Mouse (Mus musculus) MEL (cell line): ENCODE measurements around the gene Tubg2.

Experiments
- BHLHE40 ChIP-seq: IDR thresholded peaks from 2 replicates; pipeline ENCODE4 v1.6.1; 2012; ENCODE audit warnings: low read depth, mild to moderate bottlenecking, inconsistent platforms, low read length, improper control_type of control experiment, borderline replicate concordance
- CHD1 ChIP-seq: IDR thresholded peaks from 2 replicates; pipeline ENCODE4 v1.6.1; 2012; ENCODE audit warnings: low read depth, mild to moderate bottlenecking, inconsistent platforms, low read length, improper control_type of control experiment
- CTCF ChIP-seq, 3 experiments: IDR thresholded peaks in 2 of 3; conservative IDR thresholded peaks in 1 of 3; 2 replicates each; pipeline ENCODE4 v1.5.1; 2011 to 2012; ENCODE audit warnings: low read length in 3 of 3, low read depth in 2 of 3, mild to moderate bottlenecking in 2 of 3, improper control_type of control experiment in 1 of 3, inconsistent platforms in 1 of 3, mixed read lengths in 1 of 3, moderate library complexity in 1 of 3; ENCODE audit not compliant: control insufficient read depth in 1 of 3, insufficient read depth in 1 of 3, poor library complexity in 1 of 3, severe bottlenecking in 1 of 3
- ETS1 ChIP-seq: IDR thresholded peaks from 2 replicates; pipeline ENCODE4 v1.6.1; 2012; ENCODE audit warnings: low read depth, mild to moderate bottlenecking, inconsistent platforms, low read length, improper control_type of control experiment, moderate library complexity
- MAZ ChIP-seq: IDR thresholded peaks from 2 replicates; pipeline ENCODE4 v1.6.1; 2012; ENCODE audit warnings: low read depth, mild to moderate bottlenecking, inconsistent platforms, low read length, improper control_type of control experiment
- USF2 ChIP-seq, 2 experiments: IDR thresholded peaks; 2 replicates each; pipeline ENCODE4 v1.6.1; 2011 to 2012; ENCODE audit warnings: improper control_type of control experiment in 2 of 2, low read length in 2 of 2, borderline replicate concordance in 1 of 2, inconsistent platforms in 1 of 2, low read depth in 1 of 2, mild to moderate bottlenecking in 1 of 2; ENCODE audit not compliant: insufficient read depth in 1 of 2

- TF ChIP-seq MAZ: no peak
- no peak for TF ChIP-seq ETS1
- TF ChIP-seq BHLHE40: no peak
- no peak for TF ChIP-seq CTCF (IDR thresholded peaks at IDR 0.05 in 2 of 3, conservative IDR thresholded peaks at IDR 0.05 in 1 of 3; ENCODE audit: control insufficient read depth in 1 of 3, insufficient read depth in 1 of 3, low read depth in 2 of 3, low read length in 3 of 3, poor library complexity in 1 of 3, severe bottlenecking in 1 of 3)
- no peak for TF ChIP-seq USF2 (IDR thresholded peaks at IDR 0.05; ENCODE audit: borderline replicate concordance in 1 of 2, insufficient read depth in 1 of 2, low read depth in 1 of 2, low read length in 2 of 2)
- TF ChIP-seq CHD1: no peak
Measured at GRCm38 (mm10) chr11:101196175-101196574, 40.5 kb downstream of the Tubg2 start.
